Comparison of ENCODE assay signal across 25 mouse cellular contexts in genomic region chr2:5132046-5132445, GRCm38 (mm10). TPM values are rescaled to one million over a fixed set of nuclear protein-coding genes. Genes with fewer than 3 reads are reported as not detected.
"Had no signal": no experiment of that assay in that cellular context is flagged by ENCODE, and none has a peak within 500 bp of the region (broad histone marks: within the 10 kb centered on the region; RNA-seq: fewer than 3 reads in every experiment).

No protein-coding gene starts in this region.

- H3K27ac ChIP-seq: kidney, postnatal 0 days; limb, embryonic 12.5 days; limb, embryonic 15.5 days; liver, embryonic 14.5 days; midbrain, embryonic 10.5 days; midbrain, embryonic 13.5 days; neural tube, embryonic 13.5 days; stomach, embryonic 15.5 days had no signal

- H3K9me3 ChIP-seq: limb, embryonic 12.5 days; limb, embryonic 15.5 days; midbrain, embryonic 10.5 days; midbrain, embryonic 13.5 days; stomach, embryonic 15.5 days had no signal

- H3K4me1 ChIP-seq: midbrain, embryonic 13.5 days had no signal

- ATAC-seq: liver, postnatal 0 days; lung, postnatal 0 days; midbrain, embryonic 13.5 days; midbrain, embryonic 16.5 days had no signal

- H3K4me2 ChIP-seq: limb, embryonic 12.5 days; limb, embryonic 15.5 days; liver, embryonic 11.5 days; lung, embryonic 14.5 days; midbrain, embryonic 13.5 days; neural tube, embryonic 13.5 days; stomach, embryonic 15.5 days had no signal

- H3K36me3 ChIP-seq: limb, embryonic 12.5 days; limb, embryonic 15.5 days; midbrain, embryonic 10.5 days; midbrain, embryonic 13.5 days; neural tube, embryonic 13.5 days; stomach, embryonic 15.5 days had no signal

- H3K9ac ChIP-seq: limb, embryonic 12.5 days; limb, embryonic 15.5 days; liver, embryonic 14.5 days; liver, postnatal 0 days; lung, embryonic 14.5 days; midbrain, embryonic 13.5 days; neural tube, embryonic 13.5 days; stomach, embryonic 15.5 days had no signal

- H3K4me3 ChIP-seq: limb, embryonic 12.5 days; limb, embryonic 15.5 days; megakaryocyte, embryonic 14.5 days; midbrain, embryonic 10.5 days; midbrain, embryonic 13.5 days; myocyte; neural tube, embryonic 13.5 days; stomach, embryonic 15.5 days had no signal

- DNase-seq: kidney, postnatal 36 days; left cerebral cortex, postnatal 4 days; liver, postnatal 0 days; lung, embryonic 14.5 days; lung, postnatal 36 days; retina, postnatal 1 day; right cerebral cortex, postnatal 25 days; spleen, adult 18-20 months; thymus, adult 18-20 months; thymus, postnatal 36 days had no signal

RNA-seq across cellular contexts. Expression of gene Ccdc3, which starts 5.5 kb away (rescaled TPM):
- total RNA-seq: monocyte, adult 5-6 weeks; neutrophil, adult 5-6 weeks had no signal
